Mouse (Mus musculus): Measurements from ENCODE around the gene Arhgap22.

DNA sequence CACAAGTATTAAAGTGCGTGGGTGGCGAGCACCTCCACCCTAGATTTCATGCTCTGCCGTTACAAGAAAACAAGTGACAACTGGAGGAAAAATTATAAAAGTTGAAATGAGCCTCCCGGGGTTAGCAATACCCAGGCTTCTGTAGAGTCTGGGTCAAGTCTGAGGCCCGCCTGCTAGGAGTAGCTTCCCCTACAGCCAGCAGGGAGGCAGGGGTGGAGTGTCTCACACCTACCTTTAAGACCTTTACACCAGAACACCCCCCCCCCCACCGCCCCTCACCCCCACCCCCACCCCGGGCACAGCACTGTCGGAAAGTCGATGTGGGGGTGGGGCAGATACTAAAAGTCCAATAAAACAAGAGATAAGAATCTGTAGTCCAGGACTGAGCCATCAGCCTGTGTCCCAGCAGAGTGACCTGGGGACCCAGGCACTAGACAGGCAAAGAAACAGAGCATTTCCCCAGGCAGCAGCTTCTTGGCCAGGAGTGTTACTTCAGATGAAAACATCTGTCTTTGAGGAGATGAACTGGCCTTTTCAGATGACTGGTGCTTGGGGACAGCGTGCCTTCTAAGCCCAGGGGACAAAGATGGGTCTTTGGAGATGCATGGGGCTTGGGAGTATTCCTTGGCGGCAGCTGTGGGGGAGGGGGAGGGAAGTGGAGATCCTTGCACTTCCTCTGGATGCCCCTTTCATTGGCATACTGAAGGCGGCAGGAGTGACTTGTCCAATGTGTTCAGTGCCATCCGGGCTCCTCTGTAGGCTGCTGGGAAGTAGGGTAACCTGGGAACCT, 37.3 kb downstream of the Arhgap22 start:
- TF ChIP-seq CTCF (IDR thresholded peaks at IDR 0.05; ENCODE audit: borderline replicate concordance, insufficient read depth, low read depth, low read length) (no peak), POLR2A (IDR thresholded peaks at IDR 0.05; ENCODE audit: borderline replicate concordance, insufficient read depth, low read length) (no peak)

Measured in cerebellum, adult 2 months (tissue).